Mouse (Mus musculus) layer of hippocampus, postnatal 36 days (tissue): Measurements from ENCODE around the gene Gpr173. TPM values are rescaled to one million over a fixed set of nuclear protein-coding genes. Genes with fewer than 3 reads are reported as not detected.

Source experiments
- total RNA-seq, 2 experiments: library from RNA; stranded (reverse); gene quantifications; 2 replicates each; pipeline ENCODE4 v1.2.3; 2021

The Gpr173 gene
- total RNA-seq, 2 experiments from 2014 or later: 14.0 to 14.9 TPM

Other genes with a start within 250 kb of the Gpr173 start
- gene Iqsec2, start 224.4 kb downstream of the Gpr173 start, total RNA-seq: 100 to 1,000 TPM; 157 to 165 TPM
- gene Kdm5c, start 135.7 kb downstream of the Gpr173 start, total RNA-seq: 10 to 100 TPM; 54.2 to 62.3 TPM
- gene Kantr, start 41.2 kb downstream of the Gpr173 start, total RNA-seq: 10 to 100 TPM; 53.0 to 53.1 TPM
- gene Tspyl2, start 26.3 kb downstream of the Gpr173 start, total RNA-seq: 100 to 1,000 TPM; 104 to 126 TPM
- not detected for gene Cldn34a, start 194.6 kb upstream of the Gpr173 start, total RNA-seq